Mouse (Mus musculus) hindbrain, postnatal 0 days (tissue): ENCODE measurements around the gene Hspa5. TPM values are rescaled to one million over a fixed set of nuclear protein-coding genes. Genes with fewer than 3 reads are reported as not detected.
"Not testable (repeated sequence)": the region's sequence is repeated elsewhere in the genome, so short reads cannot be mapped to it uniquely, and the experiment has no call there.

Experiments used
- ATAC-seq: fragments of 200-750 bp; cut with Nextera tagmentation; 2 replicates; pipeline ENCODE4 v1.8.0; 2017; ENCODE audit warnings: mild to moderate bottlenecking, moderate TSS enrichment, moderate library complexity
- DNase-seq: peaks from one replicate; pipeline ENCODE4 v3.0.0-alpha.2; 2015; ENCODE audit warnings: low spot score
- H3K27ac ChIP-seq: fragments of 300-500 bp; sonication (generic); 2 replicates; pipeline ENCODE4 v1.5.1; 2014; ENCODE audit warnings: mild to moderate bottlenecking
- H3K27me3 ChIP-seq: fragments of 300-500 bp; sonication (generic); 2 replicates; pipeline ENCODE4 v1.6.1; 2014; ENCODE audit warnings: low read length, mixed read lengths; ENCODE audit not compliant: insufficient read depth
- H3K36me3 ChIP-seq: fragments of 300-500 bp; sonication (generic); 2 replicates; pipeline ENCODE4 v1.6.1; 2014; ENCODE audit warnings: low read length, mixed read lengths; ENCODE audit not compliant: insufficient read depth
- H3K4me1 ChIP-seq: fragments of 300-500 bp; sonication (generic); 2 replicates; pipeline ENCODE4 v1.6.1; 2014; ENCODE audit warnings: antibody characterized with exemption, low read length, mixed read lengths; ENCODE audit not compliant: insufficient read depth
- H3K4me2 ChIP-seq: fragments of 300-500 bp; sonication (generic); 2 replicates; pipeline ENCODE4 v1.6.1; 2014; ENCODE audit warnings: low read depth, mild to moderate bottlenecking, low read length, moderate library complexity, mixed read lengths
- H3K4me3 ChIP-seq: fragments of 300-500 bp; sonication (generic); 2 replicates; pipeline ENCODE4 v1.5.1; 2014; ENCODE audit warnings: low read length
- H3K9ac ChIP-seq: fragments of 300-500 bp; sonication (generic); replicated peaks from 2 replicates; pipeline ENCODE4 v1.6.1; 2014; ENCODE audit warnings: mild to moderate bottlenecking, low read length, moderate library complexity, mixed read lengths
- H3K9me3 ChIP-seq: fragments of 300-500 bp; sonication (generic); 2 replicates; pipeline ENCODE4 v1.6.1; 2016; ENCODE audit warnings: low read length, mixed read lengths
- CTCF ChIP-seq: IDR thresholded peaks from 2 replicates; pipeline ENCODE4 v1.5.1; 2016; ENCODE audit warnings: antibody characterized with exemption, control low read depth, low read depth
- WGBS: fragments of 180-500 bp; shearing (Covaris S2); extraction: QIAGEN DNeasy Blood & Tissue Kit; methylation state at CpG from one replicate; pipeline ENCODE4 v1.1.7; 2014; 5-methylcytosine and 5-hydroxymethylcytosine counted together
- polyA plus RNA-seq: library from polyadenylated mRNA; unstranded; fragments of >200 nt; fragmentation: Nextera tagmentation; extraction: Ambion mirVana; gene quantifications from 2 replicates; pipeline ENCODE4 v1.2.1, GENCODE M21; 2015
- total RNA-seq: library from RNA; depleted of rRNA; stranded (reverse); fragments of >200 nt; gene quantifications from 2 replicates; pipeline ENCODE4 v1.2.3, GENCODE M21; 2014

The Hspa5 gene
- total and polyA plus RNA-seq, 2 experiments from 2014 or later = 148 to 321 TPM

DNA sequence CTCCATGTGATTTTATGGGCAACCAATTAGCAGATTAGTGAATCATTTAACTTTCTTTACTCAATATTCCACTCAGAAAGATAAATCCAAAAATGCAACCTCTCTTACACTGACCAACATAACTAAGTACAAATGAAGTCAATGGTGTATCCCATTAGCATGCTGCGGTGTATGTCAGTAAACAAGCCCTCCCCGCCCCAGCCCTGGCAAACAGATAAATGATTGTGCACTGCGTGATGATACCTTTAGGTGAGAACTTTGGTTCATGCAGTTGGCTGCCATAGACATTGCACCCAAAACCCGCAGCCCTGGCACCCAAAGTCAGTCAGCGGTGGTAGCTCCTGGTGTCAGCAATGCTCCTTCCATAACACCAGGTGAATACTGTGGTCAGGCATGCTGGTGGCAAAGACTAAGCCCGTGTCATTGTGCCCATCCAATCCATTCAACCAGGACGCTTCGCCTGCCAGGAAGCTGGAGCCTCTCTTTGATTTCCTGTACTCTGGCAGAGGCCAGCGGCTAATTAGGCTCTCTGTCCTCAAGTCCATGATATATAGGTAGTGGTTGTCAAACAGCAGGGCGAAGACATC lies 33.7 kb downstream of the Hspa5 start:
- no peak for TF ChIP-seq CTCF
- Histone ChIP-seq H3K27me3 (no peaks in the 10 kb centered on the region), H3K9ac (no peak overlapping the region), H3K27ac (no peak overlapping the region), H3K9me3 (no peaks in the 10 kb centered on the region), H3K36me3 (peaks cover 2% of the 10 kb centered on the region), H3K4me1 (no peaks in the 10 kb centered on the region), H3K4me3 (no peak overlapping the region), H3K4me2 (no peak overlapping the region)
- 92% methylated on average over 10 of the region's 10 CpGs for WGBS
- ATAC-seq (no peak), DNase-seq (no peak)

DNA sequence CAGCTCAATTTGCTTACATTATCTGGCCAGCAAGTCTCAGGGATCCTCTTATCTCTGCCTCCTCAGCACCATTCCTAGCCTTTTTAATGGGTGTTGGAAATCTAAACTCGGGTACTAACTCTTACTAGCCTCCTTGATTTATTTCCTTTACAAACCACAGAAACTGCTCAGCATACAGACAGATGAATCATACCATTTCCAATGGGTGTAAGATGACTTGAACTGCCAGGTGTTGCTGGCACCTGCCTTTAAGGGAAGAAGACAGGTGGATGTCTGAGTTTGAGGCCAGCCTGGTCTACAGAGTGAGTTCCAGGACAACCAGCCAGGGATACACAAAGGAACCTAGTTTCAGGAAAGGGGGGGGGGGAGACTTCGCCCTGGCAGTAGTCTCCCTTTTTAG lies 36.3 kb downstream of the Hspa5 start:
- Histone ChIP-seq H3K36me3 (peaks cover 21% of the 10 kb centered on the region), H3K9ac (no peak overlapping the region), H3K27ac (no peak overlapping the region), H3K9me3 (no peaks in the 10 kb centered on the region), H3K4me2 (no peak overlapping the region), H3K27me3 (no peaks in the 10 kb centered on the region), H3K4me3 (no peak overlapping the region), H3K4me1 (no peaks in the 10 kb centered on the region)
- no peak for DNase-seq
- 84% methylated on average over 2 of the region's 2 CpGs for WGBS
- no peak for TF ChIP-seq CTCF
- no peak for ATAC-seq

DNA sequence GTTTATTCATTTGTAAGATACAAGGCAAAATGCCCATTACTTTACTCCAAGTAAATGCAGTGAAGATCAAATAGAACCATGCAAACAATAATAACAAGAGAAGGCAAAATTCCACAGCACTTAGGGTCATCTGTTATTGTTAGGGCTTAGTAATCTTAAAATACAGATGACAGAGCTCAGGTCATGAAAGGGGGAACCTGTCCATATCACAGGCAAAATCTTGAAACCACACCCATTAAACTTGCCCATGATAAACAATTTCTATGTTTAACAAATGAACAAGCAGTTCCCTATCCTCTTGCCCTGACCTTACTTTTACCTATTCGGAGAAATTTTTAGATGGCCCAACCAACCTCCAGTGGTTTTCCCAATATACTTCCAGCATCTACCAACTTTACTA lies 37.8 kb downstream of the Hspa5 start:
- no peaks in the 10 kb centered on the region for H3K27me3 ChIP-seq
- ATAC-seq = no peak
- H3K4me3 ChIP-seq = no peak overlapping the region
- peaks cover 28% of the 10 kb centered on the region for H3K36me3 ChIP-seq
- no peak overlapping the region for H3K9ac ChIP-seq
- no peak overlapping the region for H3K27ac ChIP-seq
- WGBS = 93% methylated on average over 1 of the region's 1 CpGs
- no peaks in the 10 kb centered on the region for H3K4me1 ChIP-seq
- H3K4me2 ChIP-seq = no peak overlapping the region
- no peak for TF ChIP-seq CTCF
- no peak for DNase-seq
- H3K9me3 ChIP-seq = no peaks in the 10 kb centered on the region

- WGBS = 97% methylated on average over 3 of the region's 3 CpGs
- H3K4me1 ChIP-seq = no peaks in the 10 kb centered on the region
- H3K36me3 ChIP-seq = peaks cover 28% of the 10 kb centered on the region
- H3K4me3 ChIP-seq = no peak overlapping the region
- no peaks in the 10 kb centered on the region for H3K9me3 ChIP-seq
- H3K27me3 ChIP-seq = no peaks in the 10 kb centered on the region
- no peak overlapping the region for H3K4me2 ChIP-seq
- TF ChIP-seq CTCF = no peak
- H3K27ac ChIP-seq = no peak overlapping the region
- no peak overlapping the region for H3K9ac ChIP-seq
- DNase-seq (no peak), ATAC-seq (no peak)
Measured at GRCm38 (mm10) chr2:34810775-34811174, 39.0 kb downstream of the Hspa5 start.

GRCm38 (mm10) chr2:34812706-34813105 lies 40.9 kb downstream of the Hspa5 start:
- no peak overlapping the region for H3K4me2 ChIP-seq
- H3K27me3 ChIP-seq = no peaks in the 10 kb centered on the region
- H3K36me3 ChIP-seq = peaks cover 34% of the 10 kb centered on the region
- H3K9me3 ChIP-seq = no peaks in the 10 kb centered on the region
- no peaks in the 10 kb centered on the region for H3K4me1 ChIP-seq
- TF ChIP-seq CTCF = no peak
- DNase-seq (no peak), ATAC-seq (no peak)
- WGBS = 83% methylated on average over 7 of the region's 7 CpGs
- H3K4me3 ChIP-seq = no peak overlapping the region
- H3K27ac ChIP-seq = no peak overlapping the region
- H3K9ac ChIP-seq = no peak overlapping the region

- H3K27ac ChIP-seq, H3K9me3 ChIP-seq, ATAC-seq, H3K27me3 ChIP-seq, DNase-seq, H3K4me3 ChIP-seq, H3K9ac ChIP-seq, H3K4me1 ChIP-seq, H3K4me2 ChIP-seq: not testable (repeated sequence)
- 91% methylated on average over 2 of the region's 2 CpGs for WGBS
- peaks cover 30% of the 10 kb centered on the region for H3K36me3 ChIP-seq
Measured at GRCm38 (mm10) chr2:34815893-34816292, 44.1 kb downstream of the Hspa5 start.

DNA sequence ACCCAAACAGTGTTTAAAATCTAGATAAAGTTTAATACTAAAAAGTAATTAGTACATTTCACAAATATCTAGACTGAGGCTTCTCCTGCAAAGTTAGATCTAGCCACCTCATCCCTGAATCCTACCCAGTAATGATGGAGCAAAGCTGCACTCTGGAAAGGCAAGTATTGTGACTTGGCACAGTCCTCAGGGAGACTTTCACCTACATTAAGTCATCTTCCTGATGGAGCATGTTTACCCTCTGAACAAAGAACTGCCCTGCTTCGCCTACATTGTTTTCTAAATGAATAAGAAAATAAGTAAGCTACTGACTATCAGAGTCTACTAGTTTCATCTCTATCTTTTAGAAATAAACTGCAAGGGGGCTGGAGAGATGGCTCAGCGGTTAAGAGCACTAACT lies 46.7 kb downstream of the Hspa5 start:
- no peak overlapping the region for H3K27ac ChIP-seq
- H3K9ac ChIP-seq = no peak overlapping the region
- peaks cover 16% of the 10 kb centered on the region; the same call in 1 of the 2 replicates for H3K36me3 ChIP-seq
- H3K4me3 ChIP-seq = no peak overlapping the region
- H3K9me3 ChIP-seq = no peaks in the 10 kb centered on the region
- TF ChIP-seq CTCF = 0 out of 2 replicates have a peak, but pooled peaks have one; percentile 4
- 92% methylated on average over 2 of the region's 2 CpGs for WGBS
- no peaks in the 10 kb centered on the region for H3K27me3 ChIP-seq
- H3K4me2 ChIP-seq = no peak overlapping the region
- ATAC-seq (no peak), DNase-seq (no peak)
- no peaks in the 10 kb centered on the region for H3K4me1 ChIP-seq
